Mouse (Mus musculus) retina, postnatal 7 days (tissue): Measurements from ENCODE around the gene Cbl.
A peak's percentile ranks its signal among the peaks of the same experiment; 100 is the strongest.
"Not testable (repeated sequence)": the region's sequence is repeated elsewhere in the genome, so short reads cannot be mapped to it uniquely, and the experiment has no call there.

ENCODE experiments used
- DNase-seq: peaks from one replicate; pipeline ENCODE4 v3.0.0-alpha.2; 2012; ENCODE audit warnings: low read depth, low spot score

Cbl gene

GRCm38 (mm10) chr9:44130581-44131275 is 103.1 kb downstream of the Cbl start:
- DNase-seq = no peak

GRCm38 (mm10) chr9:44130034-44130433 is 103.8 kb downstream of the Cbl start:
- DNase-seq = no peak

- DNase-seq = no peak
Observed at GRCm38 (mm10) chr9:44129633-44130032, 104.2 kb downstream of the Cbl start.

GRCm38 (mm10) chr9:44127351-44127801 is 106.5 kb downstream of the Cbl start:
- no peak for DNase-seq

GRCm38 (mm10) chr9:44126746-44127145 is 107.1 kb downstream of the Cbl start:
- DNase-seq = no peak

- DNase-seq = peak; percentile 84
Observed at GRCm38 (mm10) chr9:44125546-44126428, 108.1 kb downstream of the Cbl start.

- DNase-seq = no peak
Observed at GRCm38 (mm10) chr9:44125026-44125425, 108.8 kb downstream of the Cbl start.

GRCm38 (mm10) chr9:44124317-44124716 is 109.5 kb downstream of the Cbl start:
- no peak for DNase-seq

- no peak for DNase-seq
Observed at GRCm38 (mm10) chr9:44119948-44120465, 113.8 kb downstream of the Cbl start.

- DNase-seq = no peak
Observed at GRCm38 (mm10) chr9:44119011-44119410, 114.8 kb downstream of the Cbl start.

- DNase-seq = no peak
Observed at GRCm38 (mm10) chr9:44116182-44116581, 117.7 kb downstream of the Cbl start.

- no peak for DNase-seq
Observed at GRCm38 (mm10) chr9:44115599-44115998, 118.2 kb downstream of the Cbl start.

GRCm38 (mm10) chr9:44114453-44114852 is 119.4 kb downstream of the Cbl start:
- no peak for DNase-seq

GRCm38 (mm10) chr9:44113105-44113789 is 120.6 kb downstream of the Cbl start, which contains the start of the genes Gm49380 and Rnf26:
Gene Gm49380 (minus strand): TSS chr9:44113500.
Gene Rnf26 (minus strand): TSS chr9:44113517.
- DNase-seq = peak; percentile 96

GRCm38 (mm10) chr9:44111909-44112308 is 121.9 kb downstream of the Cbl start:
- DNase-seq = not testable (repeated sequence)

GRCm38 (mm10) chr9:44109360-44110095 is 124.3 kb downstream of the Cbl start:
- peak; percentile 70 for DNase-seq

- DNase-seq = no peak
Observed at GRCm38 (mm10) chr9:44108269-44109055, 125.4 kb downstream of the Cbl start.

- no peak for DNase-seq
Observed at GRCm38 (mm10) chr9:44107557-44108179, 126.2 kb downstream of the Cbl start.

- no peak for DNase-seq
Observed at GRCm38 (mm10) chr9:44107110-44107509, 126.7 kb downstream of the Cbl start, which contains the start of gene C1qtnf5. Gene C1qtnf5 (plus strand): TSS chr9:44107245.

- no peak for DNase-seq
Observed at GRCm38 (mm10) chr9:44106596-44106995, 127.3 kb downstream of the Cbl start.
